In genomic region chr6:113632863-113633262, GRCm38 (mm10) we compare ENCODE assay signal across 25 mouse cellular contexts. TPM values are rescaled to one million over a fixed set of nuclear protein-coding genes. Genes with fewer than 3 reads are reported as not detected.
A peak's percentile ranks its signal among the peaks of the same experiment; 100 is the strongest.
DNase-seq lines count a peak whose midpoint lies in the region; ATAC-seq and TF ChIP-seq lines count a peak whose summit lies in the region.
"Had no signal": no experiment of that assay in that cellular context is flagged by ENCODE, and none has a peak within 500 bp of the region (broad histone marks: within the 10 kb centered on the region; RNA-seq: fewer than 3 reads in every experiment).

No protein-coding gene starts in this region.

- H3K4me1 ChIP-seq in heart, embryonic 12.5 days (replicated peaks), result no peaks in the 10 kb centered on the region
- no peaks in the 10 kb centered on the region for H3K4me1 ChIP-seq in limb, embryonic 15.5 days
- H3K4me1 ChIP-seq in limb, embryonic 10.5 days, result no peaks in the 10 kb centered on the region
- no peaks in the 10 kb centered on the region for H3K4me1 ChIP-seq in testis, adult 2 months (ENCODE audit: control insufficient read depth, insufficient read depth, low read length)
- no peaks in the 10 kb centered on the region for H3K4me1 ChIP-seq in neural tube, embryonic 15.5 days
- H3K4me1 ChIP-seq: forebrain, embryonic 10.5 days; hindbrain, embryonic 10.5 days; hindbrain, embryonic 15.5 days had no signal

- WGBS in heart, embryonic 12.5 days, result 84% methylated on average over 4 of the region's 4 CpGs
- 88% methylated on average over 4 of the region's 4 CpGs for WGBS in limb, embryonic 15.5 days
- WGBS in limb, embryonic 10.5 days, result 92% methylated on average over 4 of the region's 4 CpGs
- WGBS in neural tube, embryonic 15.5 days, result 94% methylated on average over 4 of the region's 4 CpGs

- ATAC-seq in heart, embryonic 12.5 days (ENCODE audit: insufficient number of reproducible peaks, low FRiP score), result peak; percentile 37; the same call in 1 of the 2 replicates
- 0 out of 2 replicates have a peak, but pooled peaks have one; percentile 27 for ATAC-seq in limb, embryonic 15.5 days (ENCODE audit: insufficient number of reproducible peaks, low FRiP score, low TSS enrichment, low read depth)
- ATAC-seq in neural tube, embryonic 15.5 days (ENCODE audit: low FRiP score), result no peak
- ATAC-seq: activated CD4-positive, CD25-positive, alpha-beta regulatory T cell, adult 4 months; forebrain, embryonic 14.5 days; Patski had no signal

- TF ChIP-seq CTCF in testis, adult 2 months (IDR thresholded peaks at IDR 0.05; ENCODE audit: control insufficient read depth, insufficient read depth, insufficient replicate concordance, low read depth, low read length), result no peak

- H3K4me2 ChIP-seq in heart, embryonic 12.5 days, result no peak overlapping the region
- no peak overlapping the region for H3K4me2 ChIP-seq in limb, embryonic 15.5 days
- H3K4me2 ChIP-seq in neural tube, embryonic 15.5 days, result no peak overlapping the region
- H3K4me2 ChIP-seq: heart, embryonic 11.5 days; hindbrain, embryonic 15.5 days had no signal

- peaks cover 55% of the 10 kb centered on the region for H3K36me3 ChIP-seq in heart, embryonic 12.5 days
- peaks cover 54% of the 10 kb centered on the region for H3K36me3 ChIP-seq in limb, embryonic 15.5 days
- H3K36me3 ChIP-seq in limb, embryonic 10.5 days, result peaks cover 62% of the 10 kb centered on the region
- H3K36me3 ChIP-seq in testis, adult 2 months (ENCODE audit: control insufficient read depth, insufficient read depth, low read length), result peaks cover 1% of the 10 kb centered on the region
- peaks cover 44% of the 10 kb centered on the region for H3K36me3 ChIP-seq in neural tube, embryonic 15.5 days

- H3K9me3 ChIP-seq in heart, embryonic 12.5 days (replicated peaks), result no peaks in the 10 kb centered on the region
- H3K9me3 ChIP-seq in limb, embryonic 15.5 days, result no peaks in the 10 kb centered on the region
- H3K9me3 ChIP-seq in limb, embryonic 10.5 days (replicated peaks), result no peaks in the 10 kb centered on the region
- no peaks in the 10 kb centered on the region for H3K9me3 ChIP-seq in neural tube, embryonic 15.5 days (replicated peaks)
- H3K9me3 ChIP-seq: forebrain, embryonic 10.5 days; hindbrain, embryonic 10.5 days; hindbrain, embryonic 15.5 days had no signal

- no peak for DNase-seq in heart, adult 18-20 months
- DNase-seq in limb, embryonic 10.5 days (ENCODE audit: low spot score), result no peak
- no peak for DNase-seq in testis, postnatal 10 days (ENCODE audit: low spot score)
- DNase-seq: adrenal gland, postnatal 14 days; cerebellum, adult 11-12 months; cerebellum, adult 9-10 months; cerebellum, postnatal 25 days; gastrocnemius, adult 2 months; gastrocnemius, postnatal 25 days had no signal

- H3K4me3 ChIP-seq in heart, embryonic 12.5 days, result no peak overlapping the region
- no peak overlapping the region for H3K4me3 ChIP-seq in limb, embryonic 15.5 days
- H3K4me3 ChIP-seq in limb, embryonic 10.5 days, result no peak overlapping the region
- H3K4me3 ChIP-seq in testis, adult 2 months (ENCODE audit: control insufficient read depth, low read depth, low read length), result peak overlapping the region; percentile 55
- H3K4me3 ChIP-seq in neural tube, embryonic 15.5 days (replicated peaks), result no peak overlapping the region
- H3K4me3 ChIP-seq: forebrain, embryonic 10.5 days; gastrocnemius, adult 2 months; hindbrain, embryonic 10.5 days; hindbrain, embryonic 15.5 days had no signal

- no peaks in the 10 kb centered on the region for H3K27me3 ChIP-seq in heart, embryonic 12.5 days (replicated peaks)
- H3K27me3 ChIP-seq in limb, embryonic 15.5 days, result no peaks in the 10 kb centered on the region
- no peaks in the 10 kb centered on the region for H3K27me3 ChIP-seq in limb, embryonic 10.5 days (ENCODE audit: low read depth, poor library complexity, severe bottlenecking)
- no peaks in the 10 kb centered on the region for H3K27me3 ChIP-seq in testis, adult 2 months (ENCODE audit: control insufficient read depth, insufficient read depth, low read length)
- H3K27me3 ChIP-seq in neural tube, embryonic 15.5 days (replicated peaks), result no peaks in the 10 kb centered on the region
- H3K27me3 ChIP-seq: CH12.LX; hindbrain, embryonic 15.5 days; Patski had no signal

- TF ChIP-seq POLR2A in testis, adult 2 months (IDR thresholded peaks at IDR 0.05; ENCODE audit: control insufficient read depth, low read depth, low read length), result no peak

- H3K27ac ChIP-seq in heart, embryonic 12.5 days (ENCODE audit: poor library complexity, severe bottlenecking), result no peak overlapping the region
- no peak overlapping the region for H3K27ac ChIP-seq in limb, embryonic 15.5 days
- no peak overlapping the region for H3K27ac ChIP-seq in limb, embryonic 10.5 days
- H3K27ac ChIP-seq in testis, adult 2 months (ENCODE audit: control insufficient read depth, insufficient read depth, low read depth, low read length), result peak overlapping the region; percentile 60; the same call in 1 of the 2 replicates
- H3K27ac ChIP-seq in neural tube, embryonic 15.5 days (replicated peaks), result no peak overlapping the region
- H3K27ac ChIP-seq: forebrain, embryonic 10.5 days; gastrocnemius, adult 2 months; hindbrain, embryonic 10.5 days; hindbrain, embryonic 15.5 days had no signal

- no peak overlapping the region for H3K9ac ChIP-seq in heart, embryonic 12.5 days
- H3K9ac ChIP-seq in limb, embryonic 15.5 days, result no peak overlapping the region
- no peak overlapping the region for H3K9ac ChIP-seq in neural tube, embryonic 15.5 days (replicated peaks)
- H3K9ac ChIP-seq: hindbrain, embryonic 15.5 days had no signal

RNA-seq across cellular contexts. Expression of gene Irak2, which starts 5.4 kb away (rescaled TPM):
- polyA plus RNA-seq in heart, embryonic 12.5 days (2016; fragmentation: Nextera tagmentation; extraction: Ambion mirVana), result 7.0 and 7.9 TPM in 2 replicates
- total RNA-seq in heart, adult 18-20 months (2021), result 10 to 100 TPM; 14.2 to 17.8 TPM
- polyA plus RNA-seq in limb, embryonic 15.5 days (2015; fragmentation: Nextera tagmentation; extraction: Ambion mirVana), result 4.1 and 4.6 TPM in 2 replicates
- polyA plus RNA-seq in limb, embryonic 10.5 days (2016; fragmentation: Nextera tagmentation; extraction: Ambion mirVana), result 4.5 and 8.0 TPM in 2 replicates
- 2.4 and 3.3 TPM in 2 replicates for polyA plus RNA-seq in testis, adult 2 months (2012; rRNA removed)
- polyA plus RNA-seq in neural tube, embryonic 15.5 days (2015; fragmentation: Nextera tagmentation; extraction: Ambion mirVana), result 2.5 and 4.5 TPM in 2 replicates

RNA-seq across cellular contexts. Expression of gene Vhl, which starts 9.1 kb away (rescaled TPM):
- 30.3 and 32.7 TPM in 2 replicates for polyA plus RNA-seq in heart, embryonic 12.5 days (2016; fragmentation: Nextera tagmentation; extraction: Ambion mirVana)
- total RNA-seq in heart, adult 18-20 months (2021), result 10 to 100 TPM in 1 of 2 experiments, 1 to 10 TPM in 1; 9.3 to 11.1 TPM
- 41.4 and 44.3 TPM in 2 replicates for polyA plus RNA-seq in limb, embryonic 15.5 days (2015; fragmentation: Nextera tagmentation; extraction: Ambion mirVana)
- 41.4 and 47.7 TPM in 2 replicates for polyA plus RNA-seq in limb, embryonic 10.5 days (2016; fragmentation: Nextera tagmentation; extraction: Ambion mirVana)
- 222 and 254 TPM in 2 replicates for polyA plus RNA-seq in testis, adult 2 months (2012; rRNA removed)
- polyA plus RNA-seq in neural tube, embryonic 15.5 days (2015; fragmentation: Nextera tagmentation; extraction: Ambion mirVana), result 68.1 and 75.8 TPM in 2 replicates

RNA-seq across cellular contexts. Expression of gene Brk1, which starts 28.3 kb away (rescaled TPM):
- 156 and 165 TPM in 2 replicates for polyA plus RNA-seq in heart, embryonic 12.5 days (2016; fragmentation: Nextera tagmentation; extraction: Ambion mirVana)
- 10 to 100 TPM; 77.1 to 77.6 TPM for total RNA-seq in heart, adult 18-20 months (2021)
- polyA plus RNA-seq in limb, embryonic 15.5 days (2015; fragmentation: Nextera tagmentation; extraction: Ambion mirVana), result 222 and 231 TPM in 2 replicates
- polyA plus RNA-seq in limb, embryonic 10.5 days (2016; fragmentation: Nextera tagmentation; extraction: Ambion mirVana), result 206 and 208 TPM in 2 replicates
- 60.9 and 70.2 TPM in 2 replicates for polyA plus RNA-seq in testis, adult 2 months (2012; rRNA removed)
- polyA plus RNA-seq in neural tube, embryonic 15.5 days (2015; fragmentation: Nextera tagmentation; extraction: Ambion mirVana), result 245 and 258 TPM in 2 replicates

RNA-seq across cellular contexts. Expression of gene Fancd2os, which starts 32.3 kb away (rescaled TPM):
- polyA plus RNA-seq in heart, embryonic 12.5 days (2016; fragmentation: Nextera tagmentation; extraction: Ambion mirVana), result 0.26 TPM in 1 of 2 replicates, not detected in the other
- not detected for total RNA-seq in heart, adult 18-20 months (2021)
- not detected in 2 replicates for polyA plus RNA-seq in limb, embryonic 15.5 days (2015; fragmentation: Nextera tagmentation; extraction: Ambion mirVana)
- polyA plus RNA-seq in limb, embryonic 10.5 days (2016; fragmentation: Nextera tagmentation; extraction: Ambion mirVana), result 0.30 TPM in 1 of 2 replicates, not detected in the other
- polyA plus RNA-seq in testis, adult 2 months (2012; rRNA removed), result 23.8 and 29.9 TPM in 2 replicates
- not detected in 2 replicates for polyA plus RNA-seq in neural tube, embryonic 15.5 days (2015; fragmentation: Nextera tagmentation; extraction: Ambion mirVana)
- total RNA-seq: adrenal gland, adult 18-20 months; adrenal gland, postnatal 14 days; CH12.LX; gastrocnemius, adult 2 months; gastrocnemius, postnatal 25 days; granulocyte monocyte progenitor cell, adult 5-6 weeks; heart, postnatal 25 days had no signal
- polyA plus RNA-seq: activated CD4-positive, CD25-positive, alpha-beta regulatory T cell, adult 4 months; embryonic facial prominence, embryonic 14.5 days; forebrain, embryonic 10.5 days; forebrain, embryonic 14.5 days; hindbrain, embryonic 15.5 days; Patski had no signal
